Mouse (Mus musculus) gastrocnemius, adult 2 months (tissue): Measurements from ENCODE around the gene Borcs6. TPM values are rescaled to one million over a fixed set of nuclear protein-coding genes. Genes with fewer than 3 reads are reported as not detected.

ENCODE experiments used
- DNase-seq: peaks from one replicate; pipeline ENCODE4 v3.0.0; 2022
- H3K27ac ChIP-seq: fragments of 200-600 bp; 2 replicates; pipeline ENCODE4 v1.8.1; 2022; ENCODE audit warnings: mild to moderate bottlenecking
- H3K4me3 ChIP-seq: fragments of 200-600 bp; 2 replicates; pipeline ENCODE4 v1.8.1; 2022; ENCODE audit warnings: mild to moderate bottlenecking, moderate library complexity
- CTCF ChIP-seq: fragments of 200-600 bp; IDR thresholded peaks from 2 replicates; pipeline ENCODE4 v1.8.1; 2022; ENCODE audit warnings: antibody characterized with exemption, mild to moderate bottlenecking, moderate library complexity
- intact Hi-C: fragments of 180-260 bp; cut with DNase I; formaldehyde crosslinking; loops from one replicate; pipeline ENCODE4 v1.15.1; 2025
- total RNA-seq, 2 experiments: library from RNA; stranded (reverse); gene quantifications; 2 replicates each; pipeline ENCODE4 v1.2.3; 2021

Borcs6 gene
- total RNA-seq, 2 experiments from 2014 or later, result 17.9 to 18.9 TPM

- no peak for TF ChIP-seq CTCF
- no peak for DNase-seq
- H3K4me3 ChIP-seq, result no peak overlapping the region
- peak overlapping the region; percentile 84; the same call in 1 of the 2 replicates for H3K27ac ChIP-seq
- intact Hi-C loops, result loop anchor here (10.0 kb wide), 2 partner anchors 179 to 349 kb away; partner anchors contain the start of gene Kdm6b
Observed at GRCm38 (mm10) chr11:69065394-69065925, 5.9 kb downstream of the Borcs6 start.

GRCm38 (mm10) chr11:69066163-69066861, 6.8 kb downstream of the Borcs6 start:
- TF ChIP-seq CTCF, result no peak
- Histone ChIP-seq H3K4me3 (peak overlapping the region; percentile 61), H3K27ac (peak overlapping the region; percentile 84)
- intact Hi-C loops, result loop anchor here (1.0 to 10.0 kb wide), 3 partner anchors 57 to 348 kb away; partner anchors contain the start of gene Kdm6b
- DNase-seq, result peak; percentile 73

GRCm38 (mm10) chr11:69066956-69067355, 7.4 kb downstream of the Borcs6 start:
- Histone ChIP-seq H3K27ac (peak overlapping the region; percentile 84), H3K4me3 (peak overlapping the region; percentile 61)
- peak; percentile 95 for TF ChIP-seq CTCF
- intact Hi-C loops, result loop anchor here (1.0 to 10.0 kb wide), 3 partner anchors 56 to 348 kb away; partner anchors contain the start of gene Kdm6b
- DNase-seq, result peak; percentile 90

- no peak for DNase-seq
- H3K27ac ChIP-seq, result peak overlapping the region; percentile 84
- intact Hi-C loops, result loop anchor here (10.0 kb wide), 2 partner anchors 177 to 347 kb away; partner anchors contain the start of gene Kdm6b
- TF ChIP-seq CTCF, result no peak
- H3K4me3 ChIP-seq, result no peak overlapping the region
Observed at GRCm38 (mm10) chr11:69067601-69068000, 8.1 kb downstream of the Borcs6 start.

GRCm38 (mm10) chr11:69070093-69070492, 10.6 kb downstream of the Borcs6 start:
- Histone ChIP-seq H3K4me3 (peak overlapping the region; percentile 82), H3K27ac (peak overlapping the region; percentile 93)
- no peak for TF ChIP-seq CTCF
- intact Hi-C loops, result no loop called here
- no peak for DNase-seq

GRCm38 (mm10) chr11:69070590-69071222, 11.2 kb downstream of the Borcs6 start, which contains the start of gene Tmem107:
TSS of gene Tmem107 (plus strand) at chr11:69070806.
- DNase-seq, result peak; percentile 95
- H3K4me3 ChIP-seq, result peak within 1 kb of the TSS; percentile 82
- intact Hi-C loops, result no loop called here
- H3K27ac ChIP-seq, result peak within 1 kb of the TSS; percentile 93
- no peak for TF ChIP-seq CTCF

- Histone ChIP-seq H3K4me3 (peak overlapping the region; percentile 82), H3K27ac (peak overlapping the region; percentile 93)
- TF ChIP-seq CTCF, result no peak
- intact Hi-C loops, result no loop called here
- no peak for DNase-seq
Observed at GRCm38 (mm10) chr11:69071262-69071661, 11.7 kb downstream of the Borcs6 start.

GRCm38 (mm10) chr11:69072234-69072633, 12.7 kb downstream of the Borcs6 start:
- H3K27ac ChIP-seq, result peak overlapping the region; percentile 99
- TF ChIP-seq CTCF, result no peak
- intact Hi-C loops, result loop anchor here (2.0 kb wide), 1 partner anchor 17 kb away; the partner anchor contains the start of gene Vamp2
- DNase-seq, result no peak
- peak overlapping the region; percentile 62 for H3K4me3 ChIP-seq

- Histone ChIP-seq H3K4me3 (peak overlapping the region; percentile 62), H3K27ac (peak overlapping the region; percentile 99)
- intact Hi-C loops, result loop anchor here (2.0 kb wide), 1 partner anchor 16 kb away; the partner anchor contains the start of gene Vamp2
- no peak for DNase-seq
- no peak for TF ChIP-seq CTCF
Observed at GRCm38 (mm10) chr11:69072666-69073064, 13.1 kb downstream of the Borcs6 start.

- intact Hi-C loops, result loop anchor here (2.0 kb wide), 1 partner anchor 16 kb away; the partner anchor contains the start of gene Vamp2
- peak overlapping the region; percentile 62 for H3K4me3 ChIP-seq
- H3K27ac ChIP-seq, result peak overlapping the region; percentile 99
- DNase-seq, result peak; percentile 85
- peak; percentile 11; the same call in 1 of the 2 replicates for TF ChIP-seq CTCF
Observed at GRCm38 (mm10) chr11:69073065-69073888, 13.8 kb downstream of the Borcs6 start.

GRCm38 (mm10) chr11:69073951-69074775, 14.6 kb downstream of the Borcs6 start:
- no peak for TF ChIP-seq CTCF
- DNase-seq, result no peak
- no peak overlapping the region; the same call in 1 of the 2 replicates for H3K4me3 ChIP-seq
- H3K27ac ChIP-seq, result peak overlapping the region; percentile 99
- intact Hi-C loops, result loop anchor here (2.0 kb wide), 1 partner anchor 15 kb away; the partner anchor contains the start of gene Vamp2
